Mouse (Mus musculus) bone marrow, adult 2 months (tissue): ENCODE measurements at regions not wholly inside any gene's neighbourhood (a gene's known extent, or its start where the extent isn't known, plus 50 kb on each side); places are given as distances from the start of the nearest gene placed in this dataset.

Source experiments
- CTCF ChIP-seq: fragments of 200-500 bp; IDR thresholded peaks from 2 replicates; pipeline ENCODE4 v1.5.1; 2011; ENCODE audit warnings: low read length, control low read depth; ENCODE audit not compliant: control insufficient read depth, insufficient read depth
- POLR2A ChIP-seq: fragments of 200-500 bp; IDR thresholded peaks from 2 replicates; pipeline ENCODE4 v1.6.1; 2011; ENCODE audit warnings: low read depth, mild to moderate bottlenecking, control low read depth, low read length, borderline replicate concordance; ENCODE audit not compliant: control insufficient read depth

GRCm38 (mm10) chr14:25338404-25339051 is 120.5 kb upstream of the Zmiz1 start:
- TF ChIP-seq POLR2A (no peak), CTCF (no peak)
